Mouse (Mus musculus) left cerebral cortex, postnatal 10 days (tissue): Measurements from ENCODE around the gene Rab11fip4. TPM values are rescaled to one million over a fixed set of nuclear protein-coding genes. Genes with fewer than 3 reads are reported as not detected.
A peak's percentile ranks its signal among the peaks of the same experiment; 100 is the strongest.

ENCODE experiments used
- DNase-seq, 2 experiments: peaks; one replicate each; pipeline ENCODE4 v3.0.0; 2021 to 2022; ENCODE audit warnings: low spot score in 2 of 2, mixed read lengths in 1 of 2; ENCODE audit errors: extremely low spot score in 1 of 2
- intact Hi-C: fragments of 180-260 bp; cut with DNase I; formaldehyde crosslinking; loops from one replicate; pipeline ENCODE4 v1.15.1; 2025
- total RNA-seq, 2 experiments: library from RNA; stranded (reverse); gene quantifications; 2 replicates each; pipeline ENCODE4 v1.2.3; 2021

Gene Rab11fip4
- total RNA-seq, 2 experiments from 2014 or later: 173 to 174 TPM

GRCm38 (mm10) chr11:79671668-79672281 lies 80.8 kb downstream of the Rab11fip4 start:
- no peak for DNase-seq
- intact Hi-C loops: no loop called here

GRCm38 (mm10) chr11:79673072-79673471 lies 82.1 kb downstream of the Rab11fip4 start:
- no peak for DNase-seq
- intact Hi-C loops: no loop called here

GRCm38 (mm10) chr11:79673717-79674116 lies 82.7 kb downstream of the Rab11fip4 start:
- intact Hi-C loops: no loop called here
- no peak for DNase-seq

- no peak for DNase-seq
- intact Hi-C loops: no loop called here
Measured at GRCm38 (mm10) chr11:79674231-79674630, 83.2 kb downstream of the Rab11fip4 start.

GRCm38 (mm10) chr11:79674632-79675031 lies 83.6 kb downstream of the Rab11fip4 start:
- peak in 1 of 2 experiments; percentile 69 for DNase-seq
- intact Hi-C loops: no loop called here

GRCm38 (mm10) chr11:79675285-79675684 lies 84.3 kb downstream of the Rab11fip4 start:
- DNase-seq: no peak
- intact Hi-C loops: no loop called here

GRCm38 (mm10) chr11:79675994-79676393 lies 85.0 kb downstream of the Rab11fip4 start:
- intact Hi-C loops: no loop called here
- DNase-seq: no peak

- intact Hi-C loops: no loop called here
- no peak for DNase-seq
Measured at GRCm38 (mm10) chr11:79676483-79676967, 85.5 kb downstream of the Rab11fip4 start.

- DNase-seq: no peak
- intact Hi-C loops: no loop called here
Measured at GRCm38 (mm10) chr11:79677402-79677801, 86.4 kb downstream of the Rab11fip4 start.

GRCm38 (mm10) chr11:79678363-79679153 lies 87.5 kb downstream of the Rab11fip4 start:
- intact Hi-C loops: no loop called here
- DNase-seq: no peak

GRCm38 (mm10) chr11:79679929-79680328 lies 88.9 kb downstream of the Rab11fip4 start:
- no peak for DNase-seq
- intact Hi-C loops: no loop called here

- intact Hi-C loops: no loop called here
- no peak for DNase-seq
Measured at GRCm38 (mm10) chr11:79680559-79680958, 89.5 kb downstream of the Rab11fip4 start.

GRCm38 (mm10) chr11:79681182-79681581 lies 90.2 kb downstream of the Rab11fip4 start:
- no peak for DNase-seq
- intact Hi-C loops: no loop called here

- DNase-seq: no peak
- intact Hi-C loops: no loop called here
Measured at GRCm38 (mm10) chr11:79681798-79682197, 90.8 kb downstream of the Rab11fip4 start.

GRCm38 (mm10) chr11:79685109-79685508 lies 94.1 kb downstream of the Rab11fip4 start:
- intact Hi-C loops: no loop called here
- DNase-seq: no peak

GRCm38 (mm10) chr11:79686501-79687121 lies 95.6 kb downstream of the Rab11fip4 start:
- intact Hi-C loops: loop anchor here (1.0 to 2.0 kb wide), 2 partner anchors 61 to 102 kb away; no protein-coding TSS in a partner anchor
- DNase-seq: peak; percentile 70 to 87

- DNase-seq: no peak
- intact Hi-C loops: no loop called here
Measured at GRCm38 (mm10) chr11:79689916-79690315, 98.9 kb downstream of the Rab11fip4 start.

- DNase-seq: no peak
Measured at GRCm38 (mm10) chr11:79691513-79691912, 100.5 kb downstream of the Rab11fip4 start.

GRCm38 (mm10) chr11:79696390-79697307 lies 105.6 kb downstream of the Rab11fip4 start:
- intact Hi-C loops: no loop called here
- DNase-seq: no peak

More at GRCm38 (mm10) chr11:79691513-79691912, 100.5 kb downstream of the Rab11fip4 start:
- intact Hi-C loops: no loop called here
